Mouse (Mus musculus) myocyte (in vitro differentiated cells): ENCODE measurements around the gene Ly86.

ENCODE experiments used
- MAX ChIP-seq: IDR thresholded peaks from one replicate; pipeline ENCODE4 v1.6.1; 2011; ENCODE audit warnings: low read depth, mild to moderate bottlenecking, control low read depth
- MYOG ChIP-seq, 3 experiments: IDR thresholded peaks; one replicate each; pipeline ENCODE4 v1.6.1; 2011; ENCODE audit warnings: control low read depth in 2 of 3, low read depth in 2 of 3, mild to moderate bottlenecking in 2 of 3; ENCODE audit not compliant: insufficient read length in 2 of 3, control insufficient read depth in 1 of 3, insufficient read depth in 1 of 3
- POLR2A ChIP-seq: IDR thresholded peaks from one replicate; pipeline ENCODE4 v1.6.1; 2011; ENCODE audit warnings: low read depth, mild to moderate bottlenecking, control low read depth, moderate library complexity; ENCODE audit not compliant: insufficient read length
- POLR2AphosphoS2 ChIP-seq: IDR thresholded peaks from one replicate; pipeline ENCODE4 v1.6.1; 2011; ENCODE audit warnings: low read depth, control low read depth; ENCODE audit not compliant: insufficient read length
- TCF12 ChIP-seq: IDR thresholded peaks from one replicate; pipeline ENCODE4 v1.6.1; 2011; ENCODE audit warnings: mild to moderate bottlenecking, control low read depth; ENCODE audit not compliant: poor library complexity, insufficient read depth, severe bottlenecking
- USF1 ChIP-seq: IDR thresholded peaks from one replicate; pipeline ENCODE4 v1.6.1; 2011; ENCODE audit warnings: low read depth, mild to moderate bottlenecking, control low read depth, moderate library complexity

GRCm38 (mm10) chr13:37353868-37354267 lies 8.9 kb downstream of the Ly86 start:
- TF ChIP-seq POLR2A (no peak), MAX (no peak), MYOG (IDR thresholded peaks at IDR 0.05; ENCODE audit: control insufficient read depth in 1 of 3, insufficient read depth in 1 of 3, insufficient read length in 2 of 3, low read depth in 2 of 3) (no peak), USF1 (no peak), TCF12 (no peak), POLR2AphosphoS2 (no peak)
